Mouse (Mus musculus) thymus, adult 2 months (tissue): ENCODE data around the gene Max.

ENCODE experiments used
- CTCF ChIP-seq: fragments of 200-500 bp; IDR thresholded peaks from 2 replicates; pipeline ENCODE4 v1.5.1; 2012; ENCODE audit warnings: mild to moderate bottlenecking, control low read depth, low read length, moderate library complexity, borderline replicate concordance; ENCODE audit not compliant: control insufficient read depth, poor library complexity, insufficient read depth; ENCODE audit errors: extremely low read depth
- POLR2A ChIP-seq: fragments of 200-500 bp; IDR thresholded peaks from 2 replicates; pipeline ENCODE4 v1.6.1; 2012; ENCODE audit warnings: mild to moderate bottlenecking, low read length, control low read depth, moderate library complexity; ENCODE audit not compliant: control insufficient read depth, poor library complexity, insufficient read depth; ENCODE audit errors: extremely low read depth

GRCm38 (mm10) chr12:76892910-76893695 is 68.9 kb downstream of the Max start:
- no peak for TF ChIP-seq POLR2A
- no peak for TF ChIP-seq CTCF
